Mouse (Mus musculus) heart, adult 18-20 months (tissue): ENCODE results near the gene Grm1. TPM values are rescaled to one million over a fixed set of nuclear protein-coding genes. Genes with fewer than 3 reads are reported as not detected.

ENCODE experiments used
- DNase-seq, 2 experiments: peaks; one replicate each; pipeline ENCODE4 v3.0.0; 2021 to 2022; ENCODE audit warnings: mixed read lengths in 1 of 2
- total RNA-seq, 2 experiments: library from RNA; stranded (reverse); gene quantifications; 2 replicates each; pipeline ENCODE4 v1.2.3; 2021

Gene Grm1
- total RNA-seq, 2 experiments from 2014 or later, result 13.0 TPM

DNA sequence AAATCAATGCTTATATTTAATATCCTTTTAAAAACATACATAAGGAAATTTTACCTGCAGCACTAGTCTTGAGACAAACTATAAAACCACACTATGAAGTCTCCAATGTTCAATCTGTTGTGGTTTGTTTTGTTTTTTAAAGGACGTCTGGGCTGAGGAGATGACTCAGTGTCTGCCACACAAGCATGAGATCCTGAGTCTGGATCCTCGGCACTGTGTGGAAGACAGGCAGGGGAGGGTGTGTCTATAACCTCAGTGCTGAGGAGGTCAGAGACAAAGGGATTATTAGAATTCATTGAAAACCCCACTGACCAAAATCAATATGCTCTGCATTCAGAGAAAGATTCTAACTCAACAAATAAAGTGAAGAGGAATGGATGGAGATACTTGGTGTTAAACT, 110.8 kb downstream of the Grm1 start:
- no peak for DNase-seq

DNA sequence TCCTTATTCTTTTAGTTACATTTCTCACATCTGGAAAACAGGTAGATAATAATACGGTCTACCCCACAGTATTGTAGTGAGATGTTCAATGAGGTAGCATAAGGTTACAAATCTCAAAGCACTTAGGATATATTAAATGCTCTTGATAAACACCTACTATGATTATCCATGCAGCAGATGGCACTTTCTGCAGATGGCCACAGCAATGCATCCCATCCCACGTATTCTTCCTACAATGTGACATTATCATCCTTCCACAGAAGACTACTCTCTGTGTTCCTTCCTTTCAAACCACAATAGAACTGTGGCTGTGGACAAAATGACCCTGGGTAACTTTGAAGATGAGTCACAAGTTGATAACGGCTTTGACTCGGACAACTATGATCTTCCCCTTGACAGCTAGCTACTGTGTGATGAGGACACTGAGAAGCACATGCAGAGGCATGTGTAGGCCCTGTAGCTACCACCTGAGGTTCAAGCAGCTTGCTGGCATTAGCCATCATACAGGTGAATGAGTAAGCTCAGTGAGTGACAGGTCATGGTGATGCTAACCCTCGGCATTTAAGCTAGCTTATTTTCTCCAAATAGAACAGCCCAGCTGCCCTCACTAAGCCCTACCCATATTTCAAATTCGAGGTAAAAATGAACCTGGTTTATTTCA, 117.5 kb downstream of the Grm1 start:
- no peak for DNase-seq

DNA sequence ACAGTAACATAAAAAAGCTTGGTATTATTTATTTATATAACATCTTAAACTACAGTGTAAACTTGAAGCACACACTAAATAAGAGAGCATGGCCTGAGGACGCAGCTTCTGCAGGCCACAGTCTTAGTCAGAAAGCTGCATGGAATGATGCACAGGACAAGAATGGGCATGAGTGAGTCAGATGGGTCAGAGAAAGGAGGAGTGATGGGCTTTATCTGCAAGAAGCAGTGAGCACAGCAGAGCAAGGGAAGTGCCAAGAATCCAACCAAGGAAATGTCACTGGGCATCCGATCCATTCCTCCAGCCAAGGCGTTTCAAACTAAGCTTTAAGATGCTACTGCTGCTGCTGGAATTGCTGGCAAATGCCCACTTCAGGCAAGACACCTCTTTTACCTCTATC, 131.6 kb downstream of the Grm1 start:
- DNase-seq, result no peak

DNA sequence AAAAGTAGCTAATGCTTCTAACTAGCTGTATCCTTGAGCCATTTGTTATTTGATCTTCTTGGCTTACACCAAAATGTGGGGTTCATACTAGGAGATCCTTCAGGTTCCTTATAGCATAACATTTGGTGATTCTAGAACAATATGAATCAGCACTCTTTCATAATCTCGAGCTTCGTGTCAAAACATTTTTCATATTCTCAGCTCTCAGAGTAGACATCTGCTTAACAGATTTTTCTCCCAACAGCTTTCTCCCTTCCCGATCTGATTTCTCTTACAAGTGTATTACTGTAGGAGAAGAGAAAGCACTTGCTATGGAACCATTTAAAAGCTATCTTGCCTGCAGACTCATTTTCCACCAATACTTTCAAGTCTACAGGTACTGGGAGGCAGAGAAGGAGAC, 133.0 kb downstream of the Grm1 start:
- DNase-seq, result no peak

DNA sequence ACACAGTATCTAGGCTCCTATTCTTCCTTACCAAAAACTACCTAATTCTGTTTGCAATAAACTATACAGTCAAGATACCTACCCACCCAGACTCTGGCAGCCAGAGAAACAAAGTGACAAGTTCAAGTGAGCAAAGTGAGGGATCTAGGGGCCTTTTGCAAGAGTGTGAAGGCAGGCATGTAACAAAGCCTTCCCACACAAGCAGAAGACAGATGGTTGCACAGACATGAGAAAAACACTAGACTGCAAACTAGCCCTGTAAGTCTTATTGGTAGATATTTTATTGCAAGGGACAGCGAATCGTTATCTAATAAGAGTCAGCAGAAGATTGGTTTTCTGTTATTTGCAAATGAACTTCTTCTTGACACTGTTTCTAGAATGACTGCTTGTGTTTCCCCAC, 134.6 kb downstream of the Grm1 start:
- DNase-seq, result no peak

DNA sequence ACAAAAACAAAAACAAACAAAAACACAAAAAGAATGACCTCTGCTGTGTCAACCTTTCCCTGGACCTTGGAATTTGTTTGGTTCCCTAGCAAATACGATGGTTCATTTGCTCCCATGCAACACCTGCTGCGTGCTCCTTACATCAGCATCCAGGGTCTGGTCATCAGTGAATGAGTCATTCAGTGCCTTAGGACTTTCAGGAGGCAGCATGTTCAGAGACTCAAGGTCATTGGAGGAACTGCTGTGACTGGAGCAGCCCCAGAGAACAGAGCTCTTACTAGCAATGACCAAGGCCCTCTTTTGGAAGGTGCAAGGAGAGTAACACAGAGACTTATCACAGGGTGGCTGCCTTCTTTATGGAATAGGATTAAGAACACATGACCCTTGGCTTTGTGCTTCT, 138.2 kb downstream of the Grm1 start:
- DNase-seq, result no peak

DNA sequence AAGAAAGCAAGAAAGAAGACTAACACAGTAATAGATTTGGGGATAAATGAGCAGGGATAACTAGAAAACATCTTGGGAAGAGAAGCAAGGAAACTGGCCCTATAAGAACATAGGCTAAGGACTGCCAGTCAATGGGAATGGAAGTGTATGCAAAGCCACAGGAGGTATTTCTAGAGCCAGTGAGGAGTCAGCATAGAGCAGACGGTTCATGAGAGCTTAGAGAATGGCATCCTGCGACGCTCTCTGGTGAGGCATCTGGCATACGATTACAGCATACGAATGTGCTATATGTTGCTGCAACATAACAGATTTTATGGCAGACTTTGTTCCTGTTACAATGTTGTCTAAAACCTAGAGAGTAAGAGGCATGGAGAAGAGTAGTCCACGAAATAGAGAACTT, 139.9 kb downstream of the Grm1 start:
- no peak for DNase-seq

DNA sequence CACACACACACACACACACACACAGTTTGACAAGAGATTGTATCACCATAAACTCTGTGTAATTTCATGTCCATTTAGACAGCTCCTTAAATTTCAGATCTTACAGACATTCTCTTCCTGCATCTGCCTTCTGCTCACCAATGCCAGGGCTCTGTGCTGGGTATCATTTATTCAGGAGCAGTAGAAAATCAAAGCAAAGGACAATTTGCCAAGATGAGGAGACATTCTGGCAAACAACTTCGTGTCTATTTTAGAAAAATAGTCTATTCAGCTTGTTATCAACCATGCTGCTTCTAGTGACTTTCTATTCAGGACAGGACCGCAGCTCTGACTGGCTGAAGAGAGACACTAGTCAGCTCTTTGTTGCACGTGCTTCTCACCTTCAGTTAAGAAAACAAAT, 146.3 kb downstream of the Grm1 start:
- DNase-seq, result no peak

DNA sequence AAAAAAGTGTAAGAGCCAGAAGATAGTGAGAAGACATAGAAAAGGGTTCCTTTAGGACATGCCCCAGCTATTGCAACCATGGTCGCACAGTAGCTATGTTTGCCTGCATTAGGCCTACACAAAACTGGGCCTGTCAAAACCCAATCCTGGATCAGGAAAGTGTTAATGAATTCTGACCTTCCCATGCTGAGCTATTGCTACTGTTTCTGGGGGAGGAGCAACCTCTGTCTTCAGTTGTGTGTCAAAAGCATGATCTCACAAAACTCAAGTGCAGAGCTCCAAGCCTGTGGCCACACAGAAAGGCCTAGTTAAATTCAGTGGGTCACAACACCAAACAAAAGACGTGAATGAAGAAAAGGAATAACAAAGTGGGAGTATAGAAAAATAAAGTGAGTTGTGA, 152.5 kb downstream of the Grm1 start:
- DNase-seq, result no peak

DNA sequence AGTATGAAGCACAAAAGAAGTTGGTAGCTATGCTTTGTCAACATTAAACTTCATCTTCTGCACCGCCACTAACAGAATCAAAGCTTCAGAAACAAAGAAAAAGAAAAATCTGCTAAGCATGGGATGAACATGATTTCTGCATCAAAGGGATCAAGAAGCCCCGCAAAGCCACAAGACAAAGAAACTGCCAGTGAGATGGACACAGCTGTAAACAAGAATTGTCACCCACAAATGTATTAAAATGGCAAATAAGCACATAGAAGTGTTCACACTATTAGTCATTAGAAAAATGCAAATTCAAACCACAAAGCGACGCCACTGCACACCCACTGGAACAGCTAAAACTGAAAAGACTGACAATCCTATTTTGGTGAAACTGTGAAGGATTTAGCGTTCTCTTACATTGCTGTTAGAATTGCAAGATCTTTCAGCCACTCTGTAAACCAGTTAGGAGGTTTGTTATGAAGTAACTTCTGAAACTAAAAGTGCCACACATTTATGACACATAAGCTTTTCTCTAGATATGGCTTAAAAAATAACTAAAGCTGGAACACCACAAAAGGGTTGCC, 153.3 kb downstream of the Grm1 start:
- no peak for DNase-seq

DNA sequence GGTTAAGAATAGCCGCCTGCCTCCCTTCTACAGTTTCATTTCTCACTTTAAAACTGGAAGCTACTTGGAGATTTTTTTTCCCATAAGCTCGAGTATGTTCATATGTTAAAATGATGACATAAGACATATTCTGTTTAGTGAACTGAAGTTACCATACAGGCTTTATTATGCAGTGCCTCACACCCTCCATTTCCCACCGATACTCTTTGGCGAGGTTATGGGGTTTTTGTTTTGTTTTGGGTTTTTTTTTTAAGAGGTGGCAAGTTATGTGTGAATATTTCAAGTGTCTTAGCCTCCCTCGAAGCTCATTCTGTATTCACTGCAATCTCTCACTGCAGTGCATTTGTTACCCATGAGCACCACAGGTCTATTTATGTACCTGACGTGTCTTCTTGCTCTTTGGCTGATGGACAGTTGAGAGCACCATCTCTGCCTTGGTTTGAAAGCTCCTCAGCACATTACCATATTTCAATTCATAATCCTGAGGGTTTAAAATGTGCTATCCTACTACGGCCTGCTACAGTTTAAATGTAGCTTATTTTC, 164.2 kb downstream of the Grm1 start:
- DNase-seq, result no peak

DNA sequence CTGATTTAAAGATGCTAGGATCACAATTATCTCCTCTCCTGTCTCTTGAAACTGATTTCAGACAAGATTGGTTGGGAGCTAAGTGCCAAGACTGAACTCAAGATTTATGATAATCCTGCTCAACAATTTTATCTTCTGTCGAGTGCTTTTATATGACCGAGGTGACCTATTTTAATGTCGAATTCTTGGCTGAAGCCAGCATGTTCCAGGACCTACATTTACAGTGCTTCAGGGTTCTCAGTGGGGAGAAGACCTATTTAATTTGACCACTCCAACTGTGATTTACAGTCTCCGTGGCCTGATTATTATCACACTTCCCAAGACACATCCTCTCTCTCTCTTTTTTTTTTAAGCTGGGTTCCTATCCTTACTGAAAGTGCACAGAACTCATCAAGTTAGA, 168.5 kb downstream of the Grm1 start:
- no peak for DNase-seq

DNA sequence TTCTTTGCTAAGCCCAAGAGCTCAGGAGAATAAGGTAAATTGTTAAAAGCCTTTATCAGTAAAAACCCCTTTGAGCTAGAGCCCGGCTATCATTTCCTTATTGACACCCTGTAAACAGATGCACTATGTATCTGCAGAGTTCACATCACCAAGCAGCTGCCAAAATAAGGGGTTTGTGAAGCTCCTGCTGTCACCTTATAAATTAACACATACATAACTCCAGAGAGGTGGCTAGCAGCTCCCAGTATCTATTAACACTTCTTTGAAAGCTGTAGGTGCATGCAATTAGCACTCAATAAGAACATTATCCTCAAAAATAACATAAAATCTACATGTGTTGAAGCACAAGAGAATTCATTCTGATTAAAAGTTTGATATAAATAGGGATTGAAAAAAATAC, 191.9 kb downstream of the Grm1 start:
- no peak for DNase-seq

DNA sequence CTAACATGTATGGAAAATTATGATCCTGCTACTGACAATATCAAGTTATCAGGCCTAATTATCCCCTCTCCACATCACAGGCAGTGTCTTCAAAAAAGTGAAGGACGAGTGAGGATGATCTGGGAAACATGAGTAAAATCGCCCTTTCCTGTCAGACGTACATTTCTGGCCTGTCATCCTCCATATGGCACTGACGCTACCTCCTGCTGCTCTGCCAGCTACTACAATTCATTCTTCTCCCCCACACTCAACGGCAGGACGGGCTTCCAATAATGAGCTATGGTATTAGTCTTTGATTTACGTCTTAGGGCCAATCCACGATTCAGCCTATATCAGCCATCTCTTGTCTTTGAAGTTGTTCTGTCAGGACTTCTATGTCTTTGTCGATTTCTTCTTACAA, 193.6 kb downstream of the Grm1 start:
- DNase-seq, result no peak

DNA sequence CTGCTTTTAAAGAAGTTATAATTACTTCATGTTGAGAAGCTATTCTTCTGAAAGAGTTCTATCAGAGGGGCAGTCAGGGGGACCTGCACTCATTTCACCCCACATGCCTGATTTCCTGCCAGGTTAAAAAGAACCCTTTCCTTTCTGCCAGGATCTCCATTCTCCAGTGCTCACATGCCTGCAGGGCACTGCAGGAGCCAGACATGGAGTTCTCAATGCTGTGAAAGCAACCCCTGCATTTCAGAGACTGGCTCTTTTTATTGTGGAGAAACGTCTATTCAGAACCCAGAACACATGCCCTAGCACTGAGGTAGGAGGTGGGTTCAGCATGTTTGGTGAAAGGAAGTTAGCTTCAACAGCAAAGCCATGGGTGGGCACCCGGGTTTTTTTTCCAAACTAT, 197.2 kb downstream of the Grm1 start:
- no peak for DNase-seq

DNA sequence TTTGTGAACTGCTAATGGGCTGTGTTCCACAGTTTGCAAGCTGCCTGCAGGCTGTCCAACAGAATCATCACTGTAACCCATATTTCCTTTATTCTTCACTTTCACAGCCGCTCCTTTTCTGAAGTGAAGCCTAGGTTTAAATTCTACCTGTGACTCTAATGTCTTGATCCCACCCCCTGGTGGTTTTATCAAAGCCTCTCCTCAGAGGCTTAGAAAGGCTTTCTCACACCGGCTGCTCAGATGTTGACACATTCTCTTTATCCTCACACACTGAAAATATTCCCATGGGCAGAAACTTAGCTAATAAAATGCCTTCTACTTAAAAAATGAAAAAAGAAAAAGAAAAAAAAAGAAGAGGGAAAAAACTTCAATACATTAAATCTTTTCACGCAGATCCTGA, 210.0 kb downstream of the Grm1 start:
- no peak for DNase-seq

DNA sequence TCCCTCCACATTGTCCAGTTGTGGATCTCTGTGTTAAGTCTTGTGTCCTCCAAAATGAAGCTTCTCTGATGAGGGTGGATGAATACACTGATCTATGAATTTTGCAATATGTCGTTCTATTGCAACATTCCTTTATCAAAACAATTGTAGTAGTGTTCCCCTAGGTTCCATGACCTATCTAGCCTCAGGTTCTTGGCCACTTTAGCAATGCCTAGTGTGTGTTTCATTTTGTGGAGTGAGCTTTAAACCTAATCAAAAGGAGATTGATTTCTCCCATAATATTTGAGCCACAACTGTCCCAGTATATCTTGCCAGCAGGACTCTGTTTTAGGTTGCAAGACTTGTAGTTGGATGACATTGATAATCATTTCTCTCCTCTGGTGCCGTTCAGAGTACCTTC, 211.9 kb downstream of the Grm1 start:
- no peak for DNase-seq

DNA sequence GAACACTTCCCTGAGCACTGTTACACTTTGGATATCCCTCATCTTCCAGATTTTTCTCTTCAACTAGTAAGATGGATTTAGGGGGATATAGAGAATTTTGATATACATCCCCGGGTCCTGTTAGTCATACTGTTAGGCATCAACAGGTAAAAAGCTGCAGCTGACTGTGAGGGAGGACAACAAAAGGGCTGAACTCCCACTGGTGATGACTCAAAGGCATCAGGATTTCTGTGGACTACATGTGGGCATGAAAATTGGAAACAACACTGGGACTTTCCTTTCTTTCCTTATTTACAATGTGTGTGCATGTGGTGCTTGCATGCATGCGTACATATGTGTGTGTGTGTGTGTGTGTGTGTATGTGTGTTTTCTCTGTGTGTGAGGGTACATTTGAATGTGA, 215.9 kb downstream of the Grm1 start:
- DNase-seq, result no peak

DNA sequence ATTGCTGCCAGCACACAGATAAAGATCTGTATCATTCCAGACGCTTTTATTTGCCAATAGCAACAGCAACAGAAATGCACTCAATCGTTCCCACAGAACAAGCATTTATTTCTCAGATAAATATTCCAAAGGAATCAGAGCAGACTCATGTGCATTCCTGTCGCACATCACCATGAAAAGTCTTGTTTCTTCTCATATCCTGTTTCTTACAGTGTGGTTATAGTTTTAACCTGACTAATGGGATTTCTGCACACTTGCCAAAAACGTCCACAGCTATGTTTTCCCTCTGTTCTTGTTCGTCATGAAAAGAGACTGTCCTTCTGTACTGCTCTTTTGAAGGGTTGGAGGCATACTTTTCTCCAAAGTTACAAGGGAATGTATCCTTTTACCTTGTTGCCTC, 217.4 kb downstream of the Grm1 start:
- DNase-seq, result no peak

DNA sequence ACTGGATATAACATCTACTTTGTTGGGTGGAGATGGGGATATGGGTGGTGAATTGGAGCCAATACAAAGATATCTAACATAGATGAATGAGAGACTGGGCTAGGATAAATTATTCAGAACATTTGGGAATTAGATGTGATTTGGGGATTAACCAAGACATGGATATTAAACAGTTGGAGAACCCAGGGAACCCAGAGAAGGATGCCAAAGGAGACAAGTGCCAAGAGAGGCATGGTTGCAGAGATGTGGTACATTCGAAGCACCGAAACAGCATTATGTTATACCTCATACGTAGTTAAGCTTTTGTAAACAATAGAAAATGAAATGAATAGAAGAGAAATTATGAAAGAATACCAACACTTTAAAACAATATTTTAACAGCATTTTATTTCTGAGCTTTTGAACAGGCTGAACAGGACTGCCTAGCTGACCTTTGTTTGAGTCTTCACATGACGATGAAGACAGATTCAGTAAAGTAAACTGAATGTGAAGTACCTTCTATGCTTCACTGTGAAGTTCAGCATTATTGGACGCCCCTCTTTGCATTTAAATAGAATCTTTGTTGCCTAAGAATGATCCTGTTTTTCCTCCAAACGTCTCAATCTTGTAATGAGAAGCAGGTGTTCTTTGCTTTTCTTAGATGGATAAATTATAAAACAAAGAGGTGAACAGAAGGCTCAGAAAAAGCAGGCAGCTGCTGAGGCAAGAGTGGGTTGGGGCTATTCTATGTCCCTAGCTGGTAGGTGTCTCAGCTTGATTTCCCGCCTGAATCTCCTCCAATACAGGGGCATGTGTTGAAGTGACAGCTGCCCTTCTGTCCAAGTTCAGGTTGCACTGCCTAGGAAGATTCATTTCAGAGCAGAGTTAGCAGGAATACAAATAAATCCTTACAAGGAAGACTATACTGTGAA, 234.5 kb downstream of the Grm1 start:
- no peak for DNase-seq

DNA sequence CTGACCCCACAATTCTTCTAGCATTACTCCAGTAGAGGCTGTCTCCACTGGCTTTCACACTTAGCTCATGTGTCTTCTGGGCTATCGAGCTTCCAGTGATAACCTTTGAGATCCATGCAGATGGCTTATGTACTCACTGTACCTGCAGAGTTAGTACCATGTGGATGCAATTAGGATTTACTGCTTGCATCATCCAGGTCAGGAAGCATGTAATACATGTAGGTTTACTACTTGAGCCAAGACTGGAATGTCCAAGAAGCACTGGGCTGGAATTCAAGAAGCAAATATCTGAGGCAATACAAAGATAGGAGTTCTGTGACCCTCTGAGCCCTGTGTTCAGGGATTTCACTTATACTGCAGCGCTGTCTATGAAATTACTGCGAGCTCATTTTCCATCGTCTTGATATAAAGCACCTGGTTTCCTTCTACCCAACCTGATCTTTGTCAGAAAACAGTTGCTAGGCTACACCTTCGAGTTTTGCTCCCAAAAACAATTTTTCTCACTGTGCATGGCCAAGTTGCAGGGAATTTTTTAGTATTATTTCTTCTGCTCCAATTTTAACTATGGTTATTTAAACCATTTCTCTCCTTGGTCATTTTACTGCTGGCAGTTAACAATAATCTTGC, 237.0 kb downstream of the Grm1 start:
- no peak for DNase-seq

DNA sequence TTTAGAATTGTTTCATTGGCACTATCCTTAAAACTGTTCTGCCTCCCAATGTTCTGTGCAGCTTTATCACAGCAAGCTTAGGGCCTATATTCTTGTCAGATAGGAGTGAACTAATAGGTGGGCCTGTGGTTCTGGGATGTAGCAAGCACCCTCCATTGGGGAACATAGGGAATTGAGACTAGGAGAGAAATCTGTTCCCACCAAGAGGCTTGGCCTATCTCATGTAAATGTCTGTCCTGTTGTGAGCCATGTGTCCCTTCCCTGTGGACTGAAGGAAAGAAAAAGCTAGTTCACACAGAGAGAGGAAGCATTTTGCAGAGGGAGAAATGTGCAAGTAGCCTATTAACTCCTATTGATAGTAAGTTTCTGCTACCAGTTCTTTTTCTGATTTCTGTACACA, 246.8 kb downstream of the Grm1 start:
- no peak for DNase-seq

DNA sequence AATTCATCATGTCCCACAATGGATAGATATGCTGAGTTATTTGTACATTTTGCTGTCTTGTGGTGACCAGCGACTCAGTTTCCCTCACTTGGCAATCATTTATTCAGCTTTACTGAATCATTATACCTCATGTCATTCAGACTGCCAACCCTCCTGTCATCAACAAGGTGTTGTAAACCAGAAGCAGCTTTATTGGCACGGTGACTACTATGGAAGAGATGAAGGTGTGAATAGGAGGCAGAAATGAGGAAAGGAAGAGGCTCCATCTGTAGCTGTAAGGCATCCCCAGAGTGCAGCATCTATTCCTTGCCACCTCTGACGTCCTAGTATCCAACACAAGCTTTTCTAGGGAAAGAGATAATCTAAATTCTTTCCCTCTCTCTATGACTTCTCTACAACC, 247.3 kb downstream of the Grm1 start:
- DNase-seq, result no peak
